Mouse (Mus musculus): Measurements from ENCODE around the gene Usp37. TPM values are rescaled to one million over a fixed set of nuclear protein-coding genes. Genes with fewer than 3 reads are reported as not detected.
"Not testable (repeated sequence)": the region's sequence is repeated elsewhere in the genome, so short reads cannot be mapped to it uniquely, and the experiment has no call there.

Usp37 gene
- total RNA-seq (2021): 10 to 100 TPM; 24.3 to 25.3 TPM
- long read RNA-seq, experiment 1, full-length matches to known transcripts: 1 of 18 reads
- long read RNA-seq, experiment 1, partial matches to known transcripts: 3 of 18 reads
- long read RNA-seq, experiment 1, other reads (novel, unspliced or antisense): 14 of 18 reads
- long read RNA-seq, experiment 2, partial matches to known transcripts: 1 of 14 reads
- long read RNA-seq, experiment 2, other reads (novel, unspliced or antisense): 13 of 14 reads

DNA sequence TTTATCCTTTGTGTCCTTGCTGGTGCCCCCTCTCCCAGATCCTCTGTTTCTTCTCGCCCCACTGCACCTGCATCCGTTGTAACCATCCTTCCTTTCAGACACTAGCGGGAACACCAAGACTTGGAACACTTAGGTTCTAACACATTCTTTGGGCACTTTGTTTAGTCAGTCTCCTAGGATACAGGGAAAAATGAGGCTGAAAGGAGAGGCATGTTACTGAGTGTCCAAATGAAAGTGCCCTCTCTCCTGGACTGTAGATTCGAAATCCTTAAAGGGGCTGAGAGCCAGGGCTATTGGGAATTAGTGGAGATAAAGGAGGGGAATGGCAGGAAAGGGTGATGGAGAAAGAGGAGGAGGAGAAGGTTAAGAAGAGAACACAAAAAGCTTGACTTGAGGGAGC, at the start of gene Usp37:
Gene Usp37 (minus strand): TSS at position 101 of the 400 bp plus-strand sequence.
- no peak for DNase-seq (ENCODE audit: low spot score in 2 of 2)

- DNase-seq (ENCODE audit: low spot score in 2 of 2): peak; percentile 98 to 99
These were observed 43.8 kb upstream of the Usp37 start, which contains the start of the genes Zfp142 and Bcs1l for GRCm38 (mm10) chr1:74587773-74588445. Zfp142 (minus strand) TSS chr1:74588246. Bcs1l (plus strand) TSS chr1:74588289.

DNA sequence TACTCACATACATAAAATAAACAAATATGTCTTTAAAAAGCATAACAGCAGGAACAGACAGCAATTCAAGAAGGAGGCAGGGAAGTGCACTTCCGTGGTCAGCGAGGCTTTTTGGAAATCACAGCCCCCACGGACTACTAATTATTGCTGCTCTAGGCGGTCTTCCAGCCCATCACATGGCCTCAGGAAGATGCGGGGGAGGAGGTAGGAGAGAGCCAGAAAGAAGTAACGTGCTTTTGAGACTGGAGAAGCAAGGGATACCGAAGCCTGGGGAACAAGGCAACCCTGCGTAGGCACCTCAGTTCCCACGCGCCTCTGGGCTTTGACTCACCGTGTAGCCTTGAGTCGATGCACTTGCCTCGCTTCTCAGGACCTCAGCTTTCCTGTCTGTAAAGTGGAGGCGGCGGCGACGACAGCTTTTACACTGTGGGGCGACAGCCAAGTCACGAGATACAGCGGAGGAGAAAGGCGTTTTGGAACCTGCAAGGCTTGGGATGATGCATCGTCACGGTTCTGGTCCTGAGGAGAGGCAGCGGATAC, 43.2 kb upstream of the Usp37 start:
- DNase-seq (ENCODE audit: low spot score in 2 of 2): peak in 1 of 2 experiments; percentile 82

DNA sequence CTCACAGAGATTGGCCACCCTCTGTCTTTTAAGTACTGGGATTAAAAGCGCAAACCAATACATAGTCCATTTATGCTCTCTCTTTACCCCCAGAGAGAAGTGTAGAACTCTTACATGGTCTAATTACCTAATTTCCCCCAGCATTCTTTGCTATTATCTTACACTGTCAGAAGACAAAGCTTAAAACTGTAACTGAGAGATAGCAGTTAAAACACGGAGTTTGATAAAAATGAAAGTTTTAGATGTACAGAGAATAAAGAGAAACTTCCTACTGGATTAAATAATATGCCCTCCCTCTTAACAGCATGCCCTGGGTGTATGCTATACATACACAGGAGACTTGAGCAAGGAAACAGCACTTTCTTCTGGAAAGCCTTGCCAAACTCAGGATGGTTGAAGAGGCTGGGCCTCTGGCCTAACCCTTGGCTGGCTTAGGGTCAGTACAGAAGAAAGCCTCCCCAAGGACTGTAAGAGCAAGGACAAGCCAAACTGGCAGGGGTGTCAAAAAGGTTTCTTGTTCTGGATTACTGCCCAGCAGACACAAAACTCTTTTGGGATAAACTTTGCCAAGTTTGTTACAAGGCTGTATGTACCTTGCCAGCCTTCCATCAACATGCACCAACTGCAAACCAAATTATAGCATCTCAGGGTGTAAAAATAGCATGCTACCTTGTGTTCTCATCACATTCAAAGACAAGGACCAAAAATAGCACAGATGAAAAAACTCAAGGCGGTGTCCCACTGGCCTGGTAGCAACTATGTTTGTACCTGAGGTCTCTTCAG, 40.7 kb upstream of the Usp37 start:
- no peak for DNase-seq (ENCODE audit: low spot score in 2 of 2)

DNA sequence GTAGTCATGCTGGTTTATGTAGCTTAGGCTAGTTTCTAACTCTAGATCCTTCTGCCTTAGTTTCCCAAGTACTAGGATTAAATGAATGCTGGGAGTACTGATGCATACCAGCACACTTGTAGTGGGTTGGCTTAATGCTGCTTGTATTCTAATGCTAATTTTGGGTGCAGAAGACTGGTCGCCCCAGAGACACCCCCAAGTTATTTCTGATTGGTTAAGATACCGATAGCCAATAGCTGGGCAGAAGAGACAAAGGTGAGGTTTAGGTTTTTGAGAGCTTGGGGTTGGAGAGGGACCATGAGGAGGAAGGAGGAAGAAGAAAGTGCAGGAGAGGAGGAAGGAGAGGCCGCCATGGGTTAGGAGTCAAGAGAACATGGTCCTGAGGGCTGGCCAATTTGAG, 38.5 kb upstream of the Usp37 start:
- no peak for DNase-seq (ENCODE audit: low spot score in 2 of 2)

DNA sequence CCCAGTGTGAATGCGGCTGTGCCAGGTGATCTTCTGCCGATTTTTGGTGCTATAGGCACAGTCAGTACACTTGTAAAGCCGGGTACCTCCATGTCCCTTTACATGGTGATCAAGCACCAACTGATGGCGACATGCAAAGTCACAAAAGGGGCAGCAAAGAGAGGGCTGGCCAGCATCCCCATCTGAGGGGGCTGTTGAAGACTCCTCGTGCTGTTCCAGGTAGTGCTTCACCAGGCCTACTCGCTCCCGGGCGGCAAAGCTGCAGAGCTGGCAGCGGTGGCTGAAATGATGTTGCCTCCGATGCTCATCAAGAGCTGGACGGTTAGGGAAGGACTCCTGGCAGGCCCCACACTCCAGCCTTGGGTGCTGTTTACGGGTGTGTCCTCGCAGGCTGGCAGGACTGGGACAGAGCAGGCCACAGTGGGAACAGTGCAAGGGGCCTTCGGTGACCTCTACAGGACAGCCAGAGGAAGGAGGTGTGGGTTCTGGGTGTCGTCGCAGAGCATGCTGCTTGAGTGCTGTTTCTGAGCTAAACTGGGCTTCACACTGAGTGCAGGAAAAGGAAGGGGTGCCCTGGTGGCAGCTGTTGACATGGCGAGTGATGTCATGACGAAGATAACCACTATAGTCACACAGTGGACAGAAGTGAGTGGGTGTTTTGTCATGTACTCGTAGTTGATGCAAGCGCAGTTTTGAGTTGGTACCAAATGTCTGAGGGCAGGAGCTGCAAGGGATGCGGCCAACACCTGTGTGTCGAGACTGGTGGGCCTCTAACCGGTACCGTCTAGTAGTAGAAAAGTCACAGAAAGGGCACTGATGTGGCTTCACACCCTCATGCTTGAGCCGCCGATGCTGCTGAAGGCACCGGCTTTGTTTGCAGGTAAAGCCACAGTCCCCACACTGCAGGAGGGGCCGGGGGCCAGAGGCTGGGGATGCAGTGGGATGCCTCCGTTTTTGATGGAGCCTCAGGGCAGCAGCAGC, 25.9 kb upstream of the Usp37 start:
- DNase-seq (ENCODE audit: low spot score in 2 of 2): no peak

DNA sequence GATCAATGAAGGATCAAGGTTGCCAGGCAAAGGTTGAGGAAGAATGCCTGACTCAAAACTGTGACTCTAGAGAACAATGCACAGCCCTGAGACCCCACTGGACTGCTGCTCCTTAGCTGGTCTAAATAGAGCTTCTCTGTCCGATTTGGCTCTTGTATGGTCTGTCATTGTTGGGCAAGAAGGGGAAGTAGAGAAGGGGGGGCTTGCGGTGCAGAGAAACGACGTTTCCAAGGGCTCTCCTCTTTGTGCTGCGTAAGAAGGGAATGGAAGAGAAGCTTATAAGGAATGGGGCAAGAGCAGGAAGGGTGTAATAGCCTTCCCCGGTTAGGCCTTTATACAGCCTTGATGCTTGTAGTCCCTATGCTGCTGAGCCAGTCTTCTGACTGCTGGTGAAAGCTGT, 21.8 kb upstream of the Usp37 start:
- no peak for DNase-seq (ENCODE audit: low spot score in 2 of 2)

- no peak for DNase-seq (ENCODE audit: low spot score in 2 of 2)
These were observed 15.0 kb upstream of the Usp37 start for GRCm38 (mm10) chr1:74559061-74559460.

DNA sequence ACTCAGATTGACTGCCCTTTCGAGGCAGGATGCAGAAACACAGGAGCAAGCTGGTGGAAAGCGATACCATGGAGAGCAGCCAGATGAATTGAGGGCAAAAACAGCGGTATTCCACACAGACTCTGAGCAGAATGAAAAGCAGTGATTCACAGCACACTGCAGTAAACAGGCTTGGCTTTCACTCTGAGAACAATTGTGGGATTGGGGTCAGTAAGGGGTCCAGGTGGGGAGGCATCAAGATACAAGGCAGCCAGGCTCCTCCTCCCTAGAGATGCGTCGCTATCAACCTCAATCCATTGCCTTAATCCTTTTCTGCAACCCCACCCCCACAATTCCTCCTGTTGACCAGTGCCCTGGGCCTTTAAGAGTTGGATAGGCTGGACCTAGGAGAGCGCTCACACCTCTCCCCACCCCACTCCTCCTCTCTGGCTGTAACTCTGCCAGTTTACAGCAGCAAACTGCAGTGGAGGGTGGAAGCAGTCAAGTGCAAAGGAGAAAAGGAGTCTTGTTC, 1.6 kb downstream of the Usp37 start, which contains the start of gene Plcd4:
Gene Plcd4 (plus strand): TSS at position 438 of the 511 bp plus-strand sequence.
- DNase-seq (ENCODE audit: low spot score in 2 of 2): peak; percentile 11 to 13

DNA sequence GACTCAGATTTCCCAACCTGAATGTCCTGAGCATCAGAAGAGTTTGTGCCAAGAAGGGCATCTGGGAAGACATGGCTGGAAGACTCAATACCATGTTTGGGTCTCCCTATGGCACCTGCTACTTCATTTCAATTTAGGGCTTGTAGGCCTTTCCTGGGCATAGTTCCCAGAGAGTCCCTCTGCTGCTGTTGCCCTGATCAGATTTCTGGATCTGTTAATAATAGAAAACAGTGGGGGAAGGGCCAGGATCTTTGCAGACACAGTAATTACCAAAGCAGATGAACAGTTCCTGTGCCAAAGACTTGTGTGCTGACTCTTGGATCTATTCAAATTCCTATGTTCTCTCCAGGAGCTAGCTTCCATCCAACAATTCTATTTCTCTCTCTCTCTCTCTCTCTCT, 5.4 kb downstream of the Usp37 start:
- DNase-seq (ENCODE audit: low spot score in 2 of 2): no peak

- DNase-seq (ENCODE audit: low spot score in 2 of 2): no peak
These were observed 15.5 kb downstream of the Usp37 start for GRCm38 (mm10) chr1:74528589-74528988.

DNA sequence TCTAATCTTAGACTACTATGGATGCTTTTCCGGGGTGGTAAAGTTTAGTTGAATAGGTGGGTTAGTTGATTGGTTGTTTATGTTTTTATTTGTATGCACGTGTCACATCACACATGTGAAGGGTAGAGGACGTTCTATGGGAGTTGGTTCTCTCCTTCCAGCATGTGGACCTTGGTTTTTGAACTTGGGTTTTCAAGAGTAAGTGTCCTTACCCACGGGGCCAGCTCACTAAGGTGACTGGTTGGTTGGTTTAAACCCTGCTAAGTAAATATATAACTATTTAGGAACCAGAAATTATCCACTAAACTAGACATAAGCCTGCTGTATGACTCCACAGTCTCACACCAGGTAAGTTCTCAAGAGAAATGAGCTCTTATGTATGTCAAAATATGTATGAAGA, 19.3 kb downstream of the Usp37 start:
- DNase-seq (ENCODE audit: low spot score in 2 of 2): no peak

DNA sequence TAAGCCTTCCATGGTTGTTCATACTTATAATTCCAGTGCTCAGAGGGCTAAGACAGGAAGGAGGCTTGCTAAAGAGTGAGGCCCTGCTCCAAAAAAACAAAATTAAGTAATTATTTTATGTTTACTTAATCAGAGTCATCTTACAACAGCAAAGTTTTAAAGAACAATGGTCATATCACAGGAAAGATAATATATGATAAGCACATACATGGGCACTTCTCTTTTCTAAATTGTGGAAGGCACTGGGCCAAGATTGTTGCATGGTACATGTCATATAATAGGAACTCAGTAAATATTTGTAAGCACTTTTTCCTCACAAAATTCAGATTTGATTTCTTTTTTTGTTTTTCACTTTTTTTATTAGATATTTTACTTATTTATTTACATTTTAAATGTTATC, 24.2 kb downstream of the Usp37 start:
- no peak for DNase-seq (ENCODE audit: low spot score in 2 of 2)

GRCm38 (mm10) chr1:74512999-74513398, 31.1 kb downstream of the Usp37 start:
- not testable (repeated sequence) for DNase-seq (ENCODE audit: low spot score in 2 of 2)

DNA sequence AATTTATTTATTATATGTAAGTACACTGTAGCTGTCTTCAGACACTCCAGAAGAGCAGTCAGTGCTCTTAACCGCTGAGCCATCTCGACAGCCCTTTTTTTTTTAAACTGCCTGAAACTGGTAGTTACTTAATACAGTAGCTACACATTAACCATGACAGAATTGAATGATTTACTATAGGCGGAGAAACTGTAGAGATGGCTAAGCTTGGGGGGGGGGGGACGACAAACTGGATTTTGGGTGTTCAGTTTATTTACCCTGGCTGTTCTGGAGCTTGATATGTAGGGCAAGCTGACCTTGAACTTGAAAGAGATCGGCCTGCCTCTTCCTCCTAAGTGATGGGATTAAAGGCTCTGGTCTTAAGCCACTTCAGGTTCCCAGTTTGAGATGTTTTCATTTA, 32.8 kb downstream of the Usp37 start:
- no peak for DNase-seq (ENCODE audit: low spot score in 2 of 2)

DNA sequence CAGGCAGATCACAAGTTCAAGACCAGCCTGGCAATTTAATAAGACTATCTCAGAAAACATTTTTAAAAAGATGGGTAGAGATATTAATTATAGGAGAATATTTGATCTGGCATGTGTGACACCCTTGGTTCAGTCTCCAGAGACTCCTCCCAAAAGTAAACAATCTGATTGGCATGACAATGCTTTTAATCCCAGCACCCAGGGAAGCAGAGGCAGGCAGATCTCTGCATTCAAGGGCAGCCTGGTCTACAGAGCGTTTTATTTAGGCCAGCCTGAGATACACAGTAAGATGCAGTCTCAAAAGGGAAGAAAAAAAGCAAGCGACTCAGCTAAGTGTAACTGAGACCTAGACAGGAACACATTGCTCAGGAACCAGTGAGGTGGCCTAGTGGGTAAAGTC, 36.3 kb downstream of the Usp37 start:
- DNase-seq (ENCODE audit: low spot score in 2 of 2): no peak

- peak in 1 of 2 experiments; percentile 23 for DNase-seq (ENCODE audit: low spot score in 2 of 2)
These were observed 37.6 kb downstream of the Usp37 start for GRCm38 (mm10) chr1:74506471-74506881.

DNA sequence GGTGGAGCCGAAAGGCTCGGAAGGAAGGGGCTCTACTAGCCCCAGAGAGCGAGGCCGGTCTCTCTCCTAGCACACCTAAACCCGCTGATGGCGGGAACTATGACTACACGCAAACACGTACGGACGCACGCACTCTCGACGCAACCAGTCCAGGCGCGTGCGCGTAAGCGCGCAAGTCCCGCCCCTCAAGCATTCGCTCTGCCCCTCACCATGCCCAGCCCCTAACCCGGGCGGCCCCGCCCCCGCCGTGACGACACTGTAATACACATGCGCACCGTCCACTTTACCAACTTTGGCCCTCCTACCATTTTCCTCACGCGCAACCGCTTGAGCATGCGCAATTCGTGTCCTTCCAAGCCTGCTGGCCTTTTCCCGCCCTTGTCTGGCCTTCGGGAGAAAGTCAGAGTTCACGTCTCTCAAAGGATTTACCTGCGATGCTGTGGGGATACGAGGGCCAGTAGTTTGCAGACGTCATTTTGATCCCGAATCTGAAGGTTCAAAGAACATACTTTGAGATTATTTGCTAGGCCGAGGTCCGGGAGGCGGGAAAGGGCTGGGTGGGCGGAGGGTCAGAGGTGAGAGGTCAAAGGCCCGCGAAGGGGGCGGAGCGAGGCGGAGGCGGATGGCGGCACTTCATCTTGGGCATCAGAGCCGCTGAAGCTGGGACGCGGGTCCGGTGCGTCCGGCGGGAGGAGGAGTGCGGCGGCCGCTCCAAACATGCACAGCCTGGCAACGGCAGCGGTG, 38.2 kb downstream of the Usp37 start, which contains the start of gene Cnot9:
Gene Cnot9 (plus strand): TSS at position 338 of the 744 bp plus-strand sequence.
- peak; percentile 100 for DNase-seq (ENCODE audit: low spot score in 2 of 2)

DNA sequence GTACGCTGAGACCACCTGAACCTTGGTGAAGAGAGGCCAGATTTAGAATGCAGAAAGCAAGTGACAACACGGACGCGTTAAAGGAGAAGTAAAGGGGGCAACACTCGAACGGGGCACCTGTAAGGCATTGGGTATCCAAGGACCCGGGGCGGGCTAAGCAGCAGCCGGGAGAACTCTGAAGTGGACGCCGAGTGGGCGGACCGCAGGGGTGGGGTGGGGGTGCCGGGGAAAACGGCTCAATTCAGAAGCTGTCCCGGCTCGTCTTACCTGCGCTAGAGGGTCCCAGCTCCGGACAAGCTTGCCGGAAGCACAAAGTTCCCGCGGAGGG, 38.7 kb downstream of the Usp37 start:
- no peak for DNase-seq (ENCODE audit: low spot score in 2 of 2)

DNA sequence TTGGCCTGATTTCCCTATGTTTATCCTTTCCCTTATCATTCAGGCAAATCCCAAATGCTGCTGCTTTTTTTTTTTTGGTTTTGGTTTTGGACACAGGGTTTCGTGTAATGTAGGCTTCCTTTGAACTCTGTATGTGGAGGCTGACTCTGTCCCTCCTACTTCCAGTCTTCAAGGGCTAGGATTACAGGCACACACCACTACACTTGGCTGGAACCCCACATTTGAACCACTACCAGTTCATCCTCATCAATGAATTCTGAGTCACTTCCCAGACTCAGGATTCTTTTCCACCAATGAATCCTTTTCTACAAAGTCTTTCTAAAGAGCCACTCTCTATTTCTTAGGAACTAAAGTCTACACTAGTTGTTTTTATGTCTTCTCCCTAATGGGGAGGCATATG, 43.0 kb downstream of the Usp37 start:
- no peak for DNase-seq (ENCODE audit: low spot score in 2 of 2)

Measured in left cerebral cortex, adult 18-20 months (tissue).